Mouse (Mus musculus): Measurements from ENCODE around the gene Nos1ap. TPM values are rescaled to one million over a fixed set of nuclear protein-coding genes. Genes with fewer than 3 reads are reported as not detected.

Nos1ap gene
- 10.2 TPM for polyA plus RNA-seq (2014; fragmentation: Illumina TruSeq; extraction: RNeasy Lipid Tissue Mini Kit (QIAGEN cat#74804); ENCODE audit: low read depth, low replicate concordance)

DNA sequence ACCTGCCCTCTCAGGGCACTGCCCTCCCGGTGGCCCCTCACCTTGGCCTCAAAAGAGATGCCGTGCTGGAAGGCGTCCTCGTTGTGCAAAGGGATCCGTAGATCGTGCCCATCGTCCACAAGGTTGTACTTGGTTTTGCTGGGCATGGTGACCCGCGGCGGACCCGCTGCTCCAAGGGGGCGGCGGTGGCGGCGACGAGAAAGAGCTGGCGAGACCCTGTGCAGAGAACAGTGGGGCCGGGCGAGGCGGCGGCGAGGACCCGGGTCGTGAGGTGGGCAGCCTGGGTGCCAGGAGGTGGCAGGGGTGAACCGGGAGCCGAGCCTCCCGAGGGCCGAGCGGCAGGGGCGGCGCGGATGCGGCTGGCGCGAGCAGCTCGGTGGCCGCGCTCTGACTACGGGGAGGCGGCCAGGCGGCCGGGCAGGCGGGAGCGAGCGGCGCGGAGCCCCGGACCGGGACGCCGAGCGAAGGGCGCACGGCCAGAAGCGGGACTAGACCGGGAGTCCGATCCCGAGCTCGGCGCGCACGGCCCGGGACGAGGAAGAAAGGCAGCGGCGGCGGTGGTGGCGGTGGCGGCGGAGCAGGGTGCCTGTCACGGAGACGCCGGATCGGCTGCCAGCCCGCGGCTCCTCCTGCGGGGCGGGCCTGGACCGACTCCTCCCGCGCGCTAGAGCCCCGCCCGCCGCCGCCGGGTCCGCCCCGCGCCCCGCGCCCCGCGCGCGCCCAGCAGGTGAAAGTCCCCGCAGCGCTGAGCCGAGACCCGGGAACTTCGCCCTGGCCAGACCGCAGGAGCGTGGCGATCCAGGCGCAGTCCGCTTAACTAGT, at the start of gene Nos1ap:
Nos1ap (minus strand) TSS at position 643 of the 822 bp plus-strand sequence.

GRCm38 (mm10) chr1:170308503-170308902, 281.2 kb downstream of the Nos1ap start, which contains the start of gene Spata46:
Spata46 (plus strand) TSS chr1:170308803.

GRCm38 (mm10) chr1:170306232-170306631, 283.4 kb downstream of the Nos1ap start, which contains the start of gene Gm7694:
Gm7694 (minus strand) TSS chr1:170306332.

GRCm38 (mm10) chr1:170277016-170277415, 312.6 kb downstream of the Nos1ap start, which contains the start of gene Sh2d1b1:
Sh2d1b1 (plus strand) TSS chr1:170277320.

Other genes starting within 250 kb of the Nos1ap start
- gene Olfml2b, start 54.7 kb upstream of the Nos1ap start, polyA plus RNA-seq (2014; fragmentation: Illumina TruSeq; extraction: RNeasy Lipid Tissue Mini Kit (QIAGEN cat#74804); ENCODE audit: low read depth, low replicate concordance) = 5.6 TPM

Data from sigmoid colon, adult 10 weeks (tissue).